Mouse (Mus musculus) monocyte, adult 5-6 weeks (primary cell): ENCODE data around the gene N4bp2. TPM values are rescaled to one million over a fixed set of nuclear protein-coding genes. Genes with fewer than 3 reads are reported as not detected.

Experiments
- total RNA-seq: library from RNA; stranded (forward); fragments of 200-1000, 200-491, 200-594 nt; gene quantifications from 3 replicates; pipeline ENCODE4 v1.2.3, GENCODE M21; 2017

Gene N4bp2
- total RNA-seq, 1 experiment from 2014 or later = 33.1 TPM

Other genes with a start within 250 kb of the N4bp2 start
- 93.9 to 122 TPM (median 116 TPM) in 3 replicates for gene Smim14, start 226.3 kb upstream of the N4bp2 start, total RNA-seq
- gene Ube2k, start 226.3 kb upstream of the N4bp2 start, total RNA-seq = 48.6 to 59.6 TPM (median 49.9 TPM) in 3 replicates
- gene Pds5a, start 65.2 kb upstream of the N4bp2 start, total RNA-seq = 172 to 257 TPM (median 179 TPM) in 3 replicates
- 33.3 to 42.9 TPM (median 38.6 TPM) in 3 replicates for gene Rhoh, start 97.7 kb downstream of the N4bp2 start, total RNA-seq
- gene Chrna9, start 171.4 kb downstream of the N4bp2 start, total RNA-seq = not detected in 3 replicates
- 0.11 to 0.87 TPM in 2 of 3 replicates, not detected in the other for gene 9130230L23Rik, start 240.8 kb downstream of the N4bp2 start, total RNA-seq